Mouse (Mus musculus) forebrain, embryonic 15.5 days (tissue): ENCODE measurements at regions not wholly inside any gene's neighbourhood (a gene's known extent, or its start where the extent isn't known, plus 50 kb on each side); places are given as distances from the start of the nearest gene placed in this dataset.

Experiments
- ATAC-seq: fragments of 200-750 bp; cut with Nextera tagmentation; replicated peaks from 2 replicates; pipeline ENCODE4 v1.8.0; 2017; ENCODE audit warnings: mild to moderate bottlenecking, moderate TSS enrichment, moderate library complexity
- H3K27ac ChIP-seq: fragments of 300-500 bp; sonication (generic); replicated peaks from 2 replicates; pipeline ENCODE4 v1.5.1; 2015; ENCODE audit warnings: mild to moderate bottlenecking, inconsistent platforms
- H3K27me3 ChIP-seq: fragments of 300-500 bp; sonication (generic); 2 replicates; pipeline ENCODE4 v1.6.1; 2015; ENCODE audit warnings: inconsistent platforms
- H3K36me3 ChIP-seq: fragments of 300-500 bp; sonication (generic); 2 replicates; pipeline ENCODE4 v1.6.1; 2015; ENCODE audit warnings: mild to moderate bottlenecking, inconsistent platforms
- H3K4me1 ChIP-seq: fragments of 300-500 bp; sonication (generic); 2 replicates; pipeline ENCODE4 v1.6.1; 2015; ENCODE audit warnings: inconsistent platforms
- H3K4me2 ChIP-seq: fragments of 300-500 bp; sonication (generic); replicated peaks from 2 replicates; pipeline ENCODE4 v1.6.1; 2015; ENCODE audit warnings: mild to moderate bottlenecking, inconsistent platforms
- H3K4me3 ChIP-seq: fragments of 300-500 bp; sonication (generic); 2 replicates; pipeline ENCODE4 v1.5.1; 2015; ENCODE audit warnings: mild to moderate bottlenecking, inconsistent platforms
- H3K9ac ChIP-seq: fragments of 300-500 bp; sonication (generic); replicated peaks from 2 replicates; pipeline ENCODE4 v1.6.1; 2015; ENCODE audit warnings: mild to moderate bottlenecking, inconsistent platforms
- H3K9me3 ChIP-seq: fragments of 300-500 bp; sonication (generic); 2 replicates; pipeline ENCODE4 v1.6.1; 2016; ENCODE audit warnings: inconsistent platforms
- WGBS: fragments of 180-500 bp; shearing (Covaris S2); methylation state at CpG from one replicate; pipeline ENCODE4 v1.1.7; 2015; ENCODE audit warnings: mixed read lengths; 5-methylcytosine and 5-hydroxymethylcytosine counted together

DNA sequence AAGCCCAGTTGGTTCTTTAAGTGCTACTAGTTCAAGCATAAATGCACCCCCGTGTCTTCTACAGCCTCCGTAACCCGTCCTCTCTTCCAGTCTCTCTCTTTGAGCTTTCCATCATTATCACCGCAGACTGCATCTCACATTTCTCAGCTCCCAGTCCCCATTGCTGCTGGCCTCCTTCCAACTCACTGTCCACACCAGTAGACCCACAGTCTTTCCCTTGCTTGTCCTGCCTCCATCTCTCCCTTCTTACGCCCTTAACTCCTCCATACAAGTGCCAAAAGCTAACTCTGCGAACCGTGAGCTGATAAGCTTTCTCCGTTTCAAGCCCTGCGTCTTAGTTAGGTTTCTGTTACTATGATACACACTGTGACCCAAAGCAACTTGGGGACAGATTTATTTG is 141.0 kb upstream of the Frmd6 start:
- H3K9ac ChIP-seq, result no peak overlapping the region
- 83% methylated on average over 9 of the region's 9 CpGs for WGBS
- ATAC-seq, result no peak

DNA sequence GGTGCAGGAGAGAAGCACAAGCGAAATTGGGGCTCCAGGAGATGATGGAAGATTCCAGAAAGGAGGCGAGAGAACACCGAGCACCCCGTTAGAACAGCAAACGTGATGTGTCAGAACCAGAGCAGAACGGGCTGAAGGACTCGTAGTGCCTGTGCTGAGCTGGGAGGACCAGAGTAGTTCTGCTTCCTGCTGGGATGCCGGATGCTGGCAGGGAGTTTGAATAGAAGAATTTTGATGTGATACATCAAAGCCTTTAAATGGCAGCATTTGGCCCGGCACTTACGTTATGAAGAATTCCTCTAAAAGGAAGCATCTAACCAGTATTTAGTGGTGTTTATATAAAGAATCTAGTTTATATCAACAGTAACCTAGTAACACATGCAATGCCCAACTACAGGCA is 139.9 kb upstream of the Frmd6 start:
- Histone ChIP-seq H3K4me2 (no peak overlapping the region), H3K4me1 (no peaks in the 10 kb centered on the region; the same call in none of the 2 replicates), H3K9me3 (no peaks in the 10 kb centered on the region), H3K9ac (no peak overlapping the region), H3K36me3 (no peaks in the 10 kb centered on the region), H3K27me3 (no peaks in the 10 kb centered on the region), H3K4me3 (no peak overlapping the region), H3K27ac (no peak overlapping the region)
- WGBS, result 74% methylated on average over 10 of the region's 10 CpGs
- no peak for ATAC-seq

More for the DNA sequence above, 141.0 kb upstream of the Frmd6 start:
- Histone ChIP-seq H3K4me1 (peaks cover 9% of the 10 kb centered on the region), H3K9me3 (no peaks in the 10 kb centered on the region), H3K4me3 (no peak overlapping the region), H3K4me2 (no peak overlapping the region), H3K36me3 (no peaks in the 10 kb centered on the region), H3K27ac (no peak overlapping the region), H3K27me3 (no peaks in the 10 kb centered on the region)

DNA sequence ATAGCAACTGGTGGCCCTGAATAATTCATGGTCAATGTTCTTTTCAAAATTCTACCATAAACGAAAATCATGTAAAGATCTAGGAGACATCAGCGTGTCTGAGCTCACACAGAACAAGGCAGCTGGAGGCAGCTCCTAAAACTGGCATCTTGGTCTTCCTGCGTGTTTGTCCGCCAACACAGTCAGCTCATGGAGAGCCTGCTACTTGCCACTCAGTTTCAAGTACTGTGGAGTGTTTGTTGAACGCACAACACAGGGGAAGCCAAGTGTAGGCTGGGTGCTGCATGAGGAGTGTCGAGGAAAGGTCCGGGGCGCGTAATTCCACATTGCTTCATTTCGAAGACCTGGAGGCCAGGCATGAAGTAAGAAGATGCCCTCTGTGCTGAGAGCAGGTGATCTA is 139.0 kb upstream of the Frmd6 start:
- Histone ChIP-seq H3K4me1 (no peaks in the 10 kb centered on the region; the same call in none of the 2 replicates), H3K9ac (no peak overlapping the region), H3K27ac (no peak overlapping the region), H3K27me3 (no peaks in the 10 kb centered on the region), H3K9me3 (no peaks in the 10 kb centered on the region), H3K4me2 (no peak overlapping the region), H3K4me3 (no peak overlapping the region), H3K36me3 (no peaks in the 10 kb centered on the region)
- no peak for ATAC-seq
- 95% methylated on average over 10 of the region's 10 CpGs for WGBS

DNA sequence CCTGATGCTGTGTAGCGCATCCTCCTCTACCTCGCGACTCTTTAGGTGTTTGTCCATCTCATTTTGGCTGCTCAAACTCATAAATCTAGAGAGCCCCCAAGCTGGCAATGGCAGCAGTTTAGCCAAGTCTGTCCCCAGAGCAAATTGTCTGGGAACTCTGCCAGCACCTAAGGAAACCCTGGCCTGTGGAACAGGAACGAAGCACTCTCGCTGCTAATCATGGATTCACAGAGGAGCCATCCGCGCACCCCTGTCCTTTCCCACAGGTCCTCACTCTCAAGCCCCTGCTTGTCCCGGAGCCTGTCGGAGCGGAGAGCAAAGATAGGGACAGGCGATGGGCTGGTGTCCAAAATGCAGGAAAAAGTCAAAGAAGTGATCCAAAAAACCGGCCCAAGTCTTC is 138.3 kb upstream of the Frmd6 start:
- no peaks in the 10 kb centered on the region for H3K9me3 ChIP-seq
- WGBS, result 64% methylated on average over 12 of the region's 12 CpGs

DNA sequence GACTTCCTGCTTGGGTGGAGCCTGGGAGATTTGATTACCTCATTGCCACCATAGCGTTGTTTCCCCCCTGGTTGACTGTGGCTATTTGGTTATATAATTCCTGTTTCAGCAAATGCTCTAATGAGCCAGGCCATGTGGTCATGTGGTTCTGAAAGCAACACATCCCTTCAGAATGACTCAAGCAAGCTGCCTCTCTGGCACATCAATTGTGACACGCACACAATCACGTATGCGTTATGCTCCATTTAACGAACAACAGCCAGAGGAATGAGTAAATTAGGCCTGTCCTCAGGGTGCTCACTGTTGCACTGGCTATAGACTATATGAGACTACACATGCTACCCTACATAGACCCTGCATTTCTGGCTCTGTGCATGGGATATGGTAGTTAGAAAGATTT is 130.2 kb upstream of the Frmd6 start:
- no peak for ATAC-seq
- Histone ChIP-seq H3K4me3 (no peak overlapping the region), H3K27me3 (no peaks in the 10 kb centered on the region), H3K9me3 (no peaks in the 10 kb centered on the region), H3K4me1 (no peaks in the 10 kb centered on the region), H3K27ac (no peak overlapping the region), H3K36me3 (no peaks in the 10 kb centered on the region), H3K4me2 (no peak overlapping the region), H3K9ac (no peak overlapping the region)
- WGBS, result 49% methylated on average over 5 of the region's 5 CpGs

More for the DNA sequence above, 138.3 kb upstream of the Frmd6 start:
- Histone ChIP-seq H3K9ac (no peak overlapping the region), H3K4me3 (no peak overlapping the region), H3K36me3 (no peaks in the 10 kb centered on the region), H3K27ac (no peak overlapping the region), H3K4me1 (no peaks in the 10 kb centered on the region; the same call in none of the 2 replicates), H3K4me2 (no peak overlapping the region), H3K27me3 (no peaks in the 10 kb centered on the region)
- no peak for ATAC-seq

DNA sequence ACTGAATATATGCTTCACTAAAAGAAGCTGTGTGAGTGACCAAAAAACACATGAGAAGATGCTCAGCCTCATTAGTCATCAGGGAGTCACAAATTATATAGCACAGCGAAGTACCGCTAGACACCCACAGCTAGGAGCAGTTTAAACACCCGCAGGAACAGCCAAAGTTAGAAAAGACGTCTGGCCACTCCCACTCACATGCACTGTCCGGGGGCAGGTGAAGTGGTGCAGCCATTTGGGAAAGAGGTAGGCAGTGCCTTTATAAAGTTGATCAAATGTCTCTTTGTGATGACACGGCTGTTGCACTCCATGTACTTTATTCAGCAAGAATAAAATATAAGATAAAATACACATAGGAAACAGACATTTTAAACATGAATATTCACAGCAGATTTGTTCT is 129.1 kb upstream of the Frmd6 start:
- Histone ChIP-seq H3K9me3 (no peaks in the 10 kb centered on the region), H3K4me1 (no peaks in the 10 kb centered on the region), H3K9ac (no peak overlapping the region), H3K4me2 (no peak overlapping the region), H3K27ac (no peak overlapping the region), H3K36me3 (no peaks in the 10 kb centered on the region), H3K4me3 (no peak overlapping the region), H3K27me3 (no peaks in the 10 kb centered on the region)
- ATAC-seq, result no peak
- 84% methylated on average over 6 of the region's 6 CpGs for WGBS

DNA sequence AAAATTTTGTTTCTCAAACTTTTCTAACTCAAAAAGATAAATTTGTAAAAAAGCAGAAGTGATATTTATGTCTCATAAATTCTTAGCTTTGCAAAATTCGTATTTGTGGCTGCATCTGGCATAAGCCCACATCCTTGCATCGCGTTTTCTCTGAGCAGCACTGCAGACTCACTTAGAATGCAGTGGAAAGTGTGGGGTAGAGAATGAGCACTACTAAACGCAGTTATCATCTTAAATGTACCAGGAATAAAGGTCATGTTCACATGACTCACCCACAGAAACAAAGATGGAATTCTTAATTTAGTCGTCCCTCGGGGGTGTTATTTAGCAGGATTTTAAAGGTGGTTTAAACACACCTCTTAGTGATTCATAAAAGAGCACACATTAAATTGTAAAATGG is 126.8 kb upstream of the Frmd6 start:
- ATAC-seq, result no peak
- WGBS, result 76% methylated on average over 6 of the region's 6 CpGs
- Histone ChIP-seq H3K36me3 (no peaks in the 10 kb centered on the region), H3K4me3 (no peak overlapping the region), H3K27me3 (no peaks in the 10 kb centered on the region), H3K4me1 (no peaks in the 10 kb centered on the region), H3K27ac (no peak overlapping the region), H3K9ac (no peak overlapping the region), H3K4me2 (no peak overlapping the region), H3K9me3 (no peaks in the 10 kb centered on the region)

DNA sequence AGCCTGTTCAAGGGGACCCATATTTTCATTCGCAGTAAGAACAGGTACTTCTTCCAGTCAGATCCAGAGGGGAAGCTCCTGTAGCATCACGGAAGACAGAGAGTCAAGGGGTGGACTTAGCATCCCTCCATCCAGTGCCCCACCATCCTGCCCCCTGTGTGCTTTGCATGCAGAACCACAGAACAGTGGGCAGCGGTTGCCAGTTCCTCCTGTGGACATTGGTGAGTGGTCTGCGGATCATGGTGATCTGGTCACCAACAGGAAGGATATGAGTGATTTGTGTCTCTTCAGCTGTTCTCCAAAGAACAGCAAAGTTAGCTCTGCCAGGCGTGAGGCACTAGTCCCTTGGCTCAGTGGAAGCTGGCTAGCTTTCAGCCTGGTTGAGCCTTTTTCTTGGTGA is 122.8 kb upstream of the Frmd6 start:
- Histone ChIP-seq H3K9me3 (no peaks in the 10 kb centered on the region), H3K27ac (no peak overlapping the region), H3K4me1 (no peaks in the 10 kb centered on the region), H3K27me3 (no peaks in the 10 kb centered on the region), H3K9ac (no peak overlapping the region), H3K4me2 (no peak overlapping the region), H3K36me3 (no peaks in the 10 kb centered on the region), H3K4me3 (no peak overlapping the region)
- WGBS, result 93% methylated on average over 5 of the region's 5 CpGs
- no peak for ATAC-seq

DNA sequence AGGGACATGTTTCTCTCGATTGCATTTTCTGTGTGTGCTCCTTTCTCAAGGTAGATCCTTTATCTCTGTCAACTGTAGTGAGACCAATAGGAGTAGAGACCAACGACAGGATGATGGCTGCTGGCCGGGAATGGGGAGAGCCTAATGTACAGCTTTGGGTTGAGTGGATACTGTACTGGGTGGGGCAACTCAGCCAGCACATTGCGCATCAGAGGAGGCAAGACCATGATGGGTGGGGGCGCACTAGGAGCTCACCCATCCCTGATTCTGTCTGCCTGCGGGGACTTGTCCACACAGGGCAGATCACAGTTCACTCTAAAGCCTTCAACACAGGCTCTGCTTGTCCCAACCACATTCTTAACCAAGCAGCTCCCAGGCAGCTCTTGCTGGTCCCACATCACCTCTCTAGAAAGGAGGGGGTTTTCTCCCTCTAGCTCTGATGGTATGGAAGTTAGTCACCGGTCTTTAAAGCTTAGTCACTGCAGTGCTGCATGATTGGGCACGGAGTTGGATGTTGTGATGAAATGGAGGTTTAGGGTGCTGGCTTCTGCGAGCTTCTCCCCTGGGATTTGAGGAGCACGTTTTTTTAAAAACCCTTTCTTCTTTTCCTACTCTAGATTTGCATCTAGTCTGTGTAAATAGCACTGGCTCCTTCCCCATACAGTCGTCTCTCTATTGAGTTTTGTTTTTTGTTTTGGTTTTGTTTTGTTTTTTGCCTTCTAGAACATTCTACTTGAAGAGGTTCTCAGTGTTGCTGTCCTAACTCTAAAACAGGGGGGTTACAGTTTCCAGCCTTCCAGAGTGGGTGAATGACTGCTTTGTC is 118.3 kb upstream of the Frmd6 start:
- 89% methylated on average over 11 of the region's 11 CpGs for WGBS
- Histone ChIP-seq H3K27ac (no peak overlapping the region), H3K9me3 (no peaks in the 10 kb centered on the region)

DNA sequence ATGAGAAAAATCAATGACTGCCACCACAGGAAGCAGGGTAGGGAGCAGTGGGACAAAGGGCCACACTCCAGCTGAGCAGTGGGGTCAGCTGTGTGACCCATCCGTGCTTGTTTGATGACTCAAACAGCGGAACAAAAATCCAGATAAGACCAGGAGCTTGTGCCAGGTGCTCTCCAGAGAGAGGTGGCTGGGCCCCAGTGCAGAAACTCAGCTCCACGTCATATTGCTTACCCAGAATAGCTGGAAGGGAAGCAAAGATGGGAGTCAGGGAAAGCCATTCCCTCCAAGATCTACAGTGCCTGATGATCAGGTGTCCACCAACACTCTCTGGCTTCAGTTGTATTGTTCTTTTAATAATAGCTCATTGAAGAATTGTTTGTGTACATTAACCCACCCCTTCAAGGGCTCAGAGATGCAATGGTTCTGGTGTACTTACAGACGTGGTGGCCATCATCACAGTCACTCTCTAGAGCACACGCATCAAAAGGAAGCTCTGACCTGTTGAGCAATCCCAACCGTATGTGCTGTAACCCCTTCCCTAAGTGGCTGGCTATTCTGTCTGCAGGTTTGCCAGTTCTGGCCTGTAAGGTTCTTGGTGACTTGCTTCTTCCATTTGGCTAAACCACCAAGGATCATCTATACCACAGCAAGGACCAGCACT is 117.6 kb upstream of the Frmd6 start:
- Histone ChIP-seq H3K27me3 (no peaks in the 10 kb centered on the region), H3K4me2 (no peak overlapping the region), H3K36me3 (no peaks in the 10 kb centered on the region), H3K4me1 (no peaks in the 10 kb centered on the region), H3K9me3 (no peaks in the 10 kb centered on the region), H3K4me3 (no peak overlapping the region), H3K9ac (no peak overlapping the region), H3K27ac (no peak overlapping the region)
- no peak for ATAC-seq
- WGBS, result 77% methylated on average over 6 of the region's 6 CpGs

More for the DNA sequence above, 118.3 kb upstream of the Frmd6 start:
- H3K4me1 ChIP-seq, result no peaks in the 10 kb centered on the region
- no peak for ATAC-seq
- H3K4me2 ChIP-seq, result no peak overlapping the region
- H3K4me3 ChIP-seq, result no peak overlapping the region
- no peaks in the 10 kb centered on the region for H3K27me3 ChIP-seq
- no peak overlapping the region for H3K9ac ChIP-seq
- no peaks in the 10 kb centered on the region for H3K36me3 ChIP-seq

DNA sequence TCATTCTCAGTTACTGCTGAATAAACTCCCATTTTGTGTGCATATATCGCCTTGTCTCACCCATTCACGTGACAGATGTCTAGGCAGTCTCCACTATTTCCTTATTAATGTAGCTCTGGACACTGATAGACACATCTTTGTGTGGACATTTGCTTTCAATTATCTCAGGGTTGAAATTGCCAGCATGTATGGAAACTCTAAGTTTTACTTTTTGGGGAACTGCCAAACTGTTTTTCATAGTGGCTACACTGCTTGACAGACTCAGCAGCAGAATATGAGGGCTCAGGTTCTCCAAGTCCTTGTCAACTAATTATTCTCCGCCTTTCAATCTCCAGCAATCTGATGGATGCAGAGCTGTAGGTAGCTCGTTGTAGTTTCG is 117.0 kb upstream of the Frmd6 start:
- no peak for ATAC-seq
- Histone ChIP-seq H3K27ac (no peak overlapping the region), H3K4me3 (no peak overlapping the region), H3K9me3 (no peaks in the 10 kb centered on the region), H3K36me3 (no peaks in the 10 kb centered on the region), H3K27me3 (no peaks in the 10 kb centered on the region), H3K4me2 (no peak overlapping the region), H3K4me1 (no peaks in the 10 kb centered on the region), H3K9ac (no peak overlapping the region)
- 92% methylated on average over 5 of the region's 5 CpGs for WGBS

DNA sequence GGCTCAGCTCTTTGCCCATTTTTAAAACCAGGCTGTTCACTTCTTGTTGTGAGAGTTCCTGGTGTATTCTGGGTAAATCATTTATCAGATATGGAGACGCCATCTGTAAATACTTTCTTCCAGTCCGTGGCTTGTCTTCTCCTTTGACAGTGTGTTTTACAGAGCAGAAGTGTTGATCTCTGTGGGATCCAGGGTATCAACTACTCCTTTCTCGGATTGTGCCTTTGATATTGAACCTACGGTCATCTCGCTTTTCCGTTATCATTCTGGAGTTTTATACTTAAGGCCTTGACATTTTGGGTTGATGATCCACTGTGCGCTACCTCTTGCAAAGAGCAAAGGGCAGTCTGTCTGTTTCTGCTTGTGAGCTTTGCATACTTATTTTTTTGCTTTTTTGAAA is 115.0 kb upstream of the Frmd6 start:
- H3K27me3 ChIP-seq, result no peaks in the 10 kb centered on the region
- 96% methylated on average over 7 of the region's 7 CpGs for whole genome bisulfite sequencing

More for the DNA sequence above, 115.0 kb upstream of the Frmd6 start:
- Histone ChIP-seq H3K4me1 (no peaks in the 10 kb centered on the region), H3K9ac (no peak overlapping the region), H3K4me3 (no peak overlapping the region), H3K9me3 (no peaks in the 10 kb centered on the region), H3K4me2 (no peak overlapping the region), H3K27ac (no peak overlapping the region), H3K36me3 (no peaks in the 10 kb centered on the region)
- ATAC-seq, result no peak
